Mouse (Mus musculus): ENCODE results near the gene F3.
"Not testable (repeated sequence)": the region's sequence is repeated elsewhere in the genome, so short reads cannot be mapped to it uniquely, and the experiment has no call there.

The F3 gene

DNA sequence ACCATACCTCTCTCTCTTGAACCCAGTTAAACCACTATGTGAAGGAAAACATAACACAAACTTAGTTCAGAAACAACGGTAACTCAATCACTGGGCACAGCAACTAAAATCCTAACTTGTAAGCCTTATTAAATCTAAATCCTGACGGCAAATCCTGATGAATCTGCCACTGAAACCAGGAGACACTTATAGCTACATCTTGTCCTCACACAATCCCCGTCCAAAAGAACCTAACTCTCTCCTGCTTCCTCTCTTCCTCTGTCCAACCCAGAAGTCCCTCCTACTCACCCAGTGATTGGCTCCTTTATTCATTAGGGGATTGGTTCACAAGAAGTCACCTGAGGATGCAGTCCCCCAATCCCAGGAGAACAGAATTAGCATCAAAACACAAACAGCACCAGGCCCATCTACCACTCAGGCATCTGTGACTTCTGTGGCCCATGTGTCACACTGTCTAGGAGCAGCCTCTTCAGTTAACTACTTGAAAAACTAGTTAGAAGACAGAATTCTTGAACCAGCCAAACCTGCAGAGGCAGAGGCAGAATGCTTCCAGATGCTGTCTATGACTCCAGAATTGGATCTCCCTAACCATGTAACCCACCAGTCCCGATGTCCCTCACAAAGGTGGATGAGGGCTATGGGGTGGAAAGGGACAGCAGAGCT is 18.0 kb downstream of the F3 start:
- DNase-seq = not testable (repeated sequence)

DNA sequence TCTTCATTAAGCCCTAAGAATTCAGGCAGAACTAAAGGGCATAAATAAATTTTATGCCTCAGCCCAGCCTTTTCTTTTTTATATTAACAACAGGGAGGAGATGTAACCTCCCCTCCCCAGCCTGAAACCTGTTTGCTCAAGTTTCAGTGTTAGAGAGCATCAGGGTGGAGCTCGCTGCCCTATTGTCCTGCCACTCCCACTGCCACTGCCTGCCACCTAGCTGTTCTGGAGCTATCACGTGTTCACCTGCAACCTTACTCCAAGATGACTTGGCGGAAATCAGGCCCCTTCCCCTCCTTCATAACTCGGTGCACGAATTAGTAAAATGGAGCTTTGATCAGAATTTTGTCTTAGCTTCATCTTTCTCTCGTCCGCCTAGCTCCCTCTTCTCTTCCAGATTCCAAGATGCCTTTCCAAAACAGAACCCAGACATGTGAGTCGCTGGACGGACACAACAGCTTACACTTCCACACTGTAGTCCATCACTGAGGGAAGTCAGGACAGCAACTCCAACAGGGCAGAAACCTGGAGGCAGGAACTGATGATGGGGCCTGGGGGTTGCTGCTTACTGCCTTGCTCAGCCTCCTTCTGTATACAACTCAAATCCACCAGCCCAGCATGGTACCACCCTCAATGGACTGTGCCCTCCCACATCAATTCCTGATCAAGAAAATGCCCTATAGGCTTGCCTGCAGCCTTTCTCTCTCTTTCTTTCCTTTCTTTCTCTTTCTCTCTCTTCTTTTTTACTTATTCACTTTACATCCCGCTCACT is 31.2 kb downstream of the F3 start:
- not testable (repeated sequence) for DNase-seq

DNA sequence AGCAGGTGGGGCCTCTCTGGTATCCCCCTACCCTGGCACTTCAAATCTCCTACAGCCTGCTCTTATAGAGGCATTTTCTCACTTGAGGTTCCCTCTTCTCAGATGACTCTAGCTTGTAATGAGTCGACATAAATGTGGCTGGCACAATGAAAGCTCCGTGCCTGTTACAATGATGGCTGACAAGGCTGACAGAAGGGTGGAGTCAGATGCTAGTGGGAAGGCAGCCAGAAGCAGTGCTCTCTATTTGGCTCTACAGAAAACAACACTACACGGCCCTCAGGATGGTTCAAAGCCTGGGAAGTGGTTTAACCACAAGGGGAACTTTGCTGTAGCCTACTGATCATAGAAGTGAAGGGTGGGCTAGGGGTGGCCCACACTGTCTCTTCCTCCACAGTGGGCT is 31.8 kb downstream of the F3 start:
- peak in 1 of 2 experiments; percentile 14 for DNase-seq

DNA sequence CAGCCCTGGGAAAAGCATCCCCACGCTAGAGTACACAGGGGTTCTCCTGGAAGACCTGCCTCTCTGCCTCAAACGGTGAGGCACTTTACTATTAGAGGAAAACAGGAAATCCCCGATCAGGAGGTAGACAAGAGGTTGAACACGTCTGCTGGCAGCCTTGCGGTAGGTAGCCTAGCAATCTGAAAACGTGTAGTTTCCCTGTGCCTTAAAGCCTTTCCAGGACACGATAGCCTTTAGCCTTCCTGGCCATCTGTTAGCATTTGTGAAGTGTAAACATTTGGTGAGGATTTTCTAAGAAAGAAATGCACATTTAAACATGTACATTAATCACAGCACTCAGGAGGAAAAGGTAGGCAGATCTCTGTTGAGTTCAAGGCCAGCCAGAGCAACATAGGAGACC is 35.0 kb downstream of the F3 start:
- DNase-seq = no peak

DNA sequence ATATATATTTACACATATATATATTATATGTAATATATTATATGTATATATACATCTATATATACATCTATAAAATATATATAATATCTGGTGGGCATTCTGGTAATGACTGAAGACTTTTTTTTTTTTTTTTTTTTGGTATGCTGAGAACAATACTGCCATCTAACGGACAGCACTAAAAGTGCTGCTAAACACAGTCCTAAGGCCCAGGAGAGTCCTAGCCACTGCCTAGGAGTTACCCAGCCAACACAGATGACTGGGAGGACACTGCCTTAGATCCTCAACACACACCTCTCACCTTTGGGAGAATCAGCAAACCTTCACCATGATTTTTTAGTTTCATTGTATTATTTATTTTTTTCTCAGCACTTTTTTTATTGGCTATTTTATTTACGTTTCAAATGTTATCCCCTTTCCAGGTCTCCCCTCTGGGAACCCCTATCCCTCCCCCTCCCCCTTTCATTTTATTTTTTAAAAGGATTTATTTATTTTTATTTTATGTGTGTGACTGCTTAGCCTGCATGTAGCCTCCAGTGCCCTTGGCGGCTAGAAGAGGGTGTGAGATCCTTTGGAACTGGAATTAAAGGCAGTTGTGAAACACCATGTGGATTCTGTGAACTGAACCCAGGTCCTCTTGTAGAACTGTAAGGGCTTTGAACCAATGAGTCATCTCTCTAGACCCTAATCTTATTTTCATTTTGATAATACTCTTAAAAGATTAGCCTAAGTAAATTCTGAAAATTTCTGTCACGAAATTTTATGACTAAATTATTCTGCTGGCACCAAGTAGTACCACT is 38.9 kb downstream of the F3 start:
- DNase-seq = no peak

DNA sequence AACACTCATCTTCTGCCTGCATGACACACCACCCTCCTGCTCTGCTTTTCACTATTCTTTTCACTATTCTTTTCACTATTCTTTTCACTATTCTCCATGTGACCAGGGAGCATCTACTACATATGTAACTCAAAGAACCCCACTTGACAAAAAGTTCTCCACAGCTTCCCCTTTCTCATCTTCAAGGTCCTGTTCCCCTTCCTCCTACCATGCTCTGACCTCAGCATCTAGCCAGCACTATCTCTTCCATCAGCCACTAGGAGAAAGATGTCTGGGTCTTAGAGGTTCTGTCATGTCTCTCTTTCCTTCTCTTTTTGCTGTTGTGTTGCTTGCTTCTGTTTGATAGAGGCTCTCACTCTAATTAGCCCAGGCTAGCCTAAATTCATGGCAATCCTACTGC is 42.7 kb downstream of the F3 start:
- DNase-seq = no peak

DNA sequence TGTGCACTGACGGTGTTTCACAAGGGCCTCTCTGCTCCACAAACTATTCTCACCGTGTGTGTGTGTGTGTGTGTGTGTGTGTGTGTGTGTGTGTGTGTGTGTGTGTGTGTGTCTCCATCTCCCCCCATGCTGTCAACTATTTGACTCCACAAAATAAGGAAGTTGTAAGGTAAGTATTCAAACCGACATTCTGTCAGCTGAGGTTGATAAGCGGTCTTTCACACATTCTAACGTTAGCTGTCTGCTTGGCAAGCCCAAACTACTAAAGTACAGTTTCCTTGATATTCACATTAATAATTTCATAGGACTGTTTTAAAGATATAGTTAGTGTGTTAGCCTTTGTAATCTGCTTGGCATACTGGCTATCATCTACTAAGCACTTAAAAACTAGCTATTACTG is 43.5 kb downstream of the F3 start:
- DNase-seq = no peak

DNA sequence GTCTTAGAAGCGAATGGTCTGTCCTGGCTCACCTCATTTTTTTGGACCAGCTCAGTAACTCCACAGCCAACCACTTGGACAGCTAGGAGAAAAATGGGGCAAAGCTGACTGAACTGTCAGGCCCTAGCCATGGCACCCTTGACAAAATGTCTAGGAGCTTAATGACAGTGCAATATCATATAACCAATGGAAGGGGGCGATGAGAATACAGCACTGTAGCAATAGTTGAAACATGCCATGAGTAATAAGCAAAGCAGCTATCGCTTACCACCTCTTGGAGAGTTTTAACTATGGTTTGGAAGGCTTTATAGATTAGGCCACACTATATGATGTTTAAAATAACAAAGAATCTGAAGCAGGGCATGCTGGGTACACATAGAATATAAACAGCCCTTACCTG is 45.4 kb downstream of the F3 start:
- DNase-seq = no peak

DNA sequence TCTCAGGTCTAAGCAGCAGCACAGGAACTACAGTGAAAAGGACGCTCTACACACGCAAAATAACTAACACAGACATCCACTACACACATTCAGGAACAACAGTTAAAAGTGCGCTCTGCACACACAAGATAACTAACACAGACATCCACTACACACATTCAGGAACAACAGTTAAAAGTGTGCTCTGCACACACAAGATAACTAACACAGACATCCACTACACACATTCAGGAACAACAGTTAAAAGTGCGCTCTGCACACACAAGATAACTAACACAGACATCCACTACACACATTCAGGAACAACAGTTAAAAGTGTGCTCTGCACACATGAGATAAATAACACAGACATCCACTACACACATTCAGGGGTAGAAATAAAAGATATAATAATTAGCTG is 50.0 kb downstream of the F3 start:
- not testable (repeated sequence) for DNase-seq

DNA sequence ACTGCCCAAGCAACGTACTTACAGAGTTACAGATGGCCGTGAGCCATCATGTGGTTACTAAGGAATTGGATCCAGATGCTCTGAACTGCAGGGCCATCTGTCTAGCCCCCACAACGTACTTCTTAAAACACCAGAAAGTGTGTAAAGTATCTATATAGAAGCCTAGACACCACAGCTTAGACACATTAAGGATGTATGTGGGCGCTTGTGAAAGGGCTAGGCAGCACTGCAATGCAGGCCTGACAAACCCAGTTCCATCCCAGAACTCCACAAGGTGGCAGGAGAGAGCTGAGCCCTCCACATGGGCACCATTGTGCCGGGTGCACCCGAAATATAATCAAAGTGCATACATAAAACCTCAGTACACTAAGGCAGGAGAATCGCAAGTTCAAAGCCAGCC is 54.6 kb downstream of the F3 start:
- DNase-seq = peak; percentile 49 to 73

DNA sequence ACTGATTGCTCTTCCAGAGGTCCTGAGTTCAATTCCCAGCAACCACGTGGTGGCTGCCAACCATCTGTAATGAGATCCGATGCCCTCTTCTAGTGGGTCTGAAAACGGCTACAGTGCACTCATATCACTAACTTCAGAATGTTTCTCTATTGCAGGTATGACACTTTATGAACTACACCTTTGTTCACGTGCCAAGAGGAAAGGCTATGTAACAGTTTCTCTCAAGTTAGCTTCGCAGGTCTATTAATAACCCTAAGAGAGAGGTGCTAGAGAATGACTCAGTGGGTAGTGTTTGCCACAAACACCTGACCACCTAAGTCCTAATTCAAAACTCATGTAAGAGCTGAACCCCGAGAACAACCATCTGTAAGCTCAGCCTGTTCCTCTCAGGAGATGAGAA is 59.7 kb downstream of the F3 start:
- DNase-seq = no peak

Data from lung, postnatal 4 days (tissue).